Mouse (Mus musculus): ENCODE data around the gene Wnt9a.

Gene Wnt9a

GRCm38 (mm10) chr11:59302700-59303569 lies 3.8 kb upstream of the Wnt9a start:
- DNase-seq (ENCODE audit: low spot score) = no peak

GRCm38 (mm10) chr11:59305008-59305820 lies 1.5 kb upstream of the Wnt9a start:
- no peak for DNase-seq (ENCODE audit: low spot score)

GRCm38 (mm10) chr11:59305821-59306215 lies 910 bp upstream of the Wnt9a start:
- DNase-seq (ENCODE audit: low spot score) = no peak

- DNase-seq (ENCODE audit: low spot score) = no peak
Observed at GRCm38 (mm10) chr11:59307422-59308163, 865 bp downstream of the Wnt9a start.

GRCm38 (mm10) chr11:59308164-59308542 lies 1.4 kb downstream of the Wnt9a start:
- no peak for DNase-seq (ENCODE audit: low spot score)

- no peak for DNase-seq (ENCODE audit: low spot score)
Observed at GRCm38 (mm10) chr11:59308625-59309024, 1.9 kb downstream of the Wnt9a start.

GRCm38 (mm10) chr11:59309106-59309805 lies 2.5 kb downstream of the Wnt9a start:
- DNase-seq (ENCODE audit: low spot score) = no peak

GRCm38 (mm10) chr11:59309976-59310375 lies 3.2 kb downstream of the Wnt9a start:
- no peak for DNase-seq (ENCODE audit: low spot score)

GRCm38 (mm10) chr11:59312060-59312459 lies 5.3 kb downstream of the Wnt9a start:
- no peak for DNase-seq (ENCODE audit: low spot score)

- no peak for DNase-seq (ENCODE audit: low spot score)
Observed at GRCm38 (mm10) chr11:59312501-59312900, 5.8 kb downstream of the Wnt9a start.

GRCm38 (mm10) chr11:59313029-59313811 lies 6.5 kb downstream of the Wnt9a start:
- no peak for DNase-seq (ENCODE audit: low spot score)

GRCm38 (mm10) chr11:59313944-59314343 lies 7.2 kb downstream of the Wnt9a start:
- DNase-seq (ENCODE audit: low spot score) = no peak

GRCm38 (mm10) chr11:59316517-59316916 lies 9.8 kb downstream of the Wnt9a start:
- DNase-seq (ENCODE audit: low spot score) = no peak

- DNase-seq (ENCODE audit: low spot score) = no peak
Observed at GRCm38 (mm10) chr11:59322988-59323387, 16.3 kb downstream of the Wnt9a start.

- DNase-seq (ENCODE audit: low spot score) = no peak
Observed at GRCm38 (mm10) chr11:59324777-59325176, 18.0 kb downstream of the Wnt9a start.

- DNase-seq (ENCODE audit: low spot score) = no peak
Observed at GRCm38 (mm10) chr11:59327625-59328024, 20.9 kb downstream of the Wnt9a start.

GRCm38 (mm10) chr11:59329616-59330015 lies 22.9 kb downstream of the Wnt9a start:
- DNase-seq (ENCODE audit: low spot score) = no peak

GRCm38 (mm10) chr11:59330560-59330959 lies 23.8 kb downstream of the Wnt9a start:
- DNase-seq (ENCODE audit: low spot score) = peak; percentile 44

GRCm38 (mm10) chr11:59331167-59331869 lies 24.6 kb downstream of the Wnt9a start:
- no peak for DNase-seq (ENCODE audit: low spot score)

- DNase-seq (ENCODE audit: low spot score) = no peak
Observed at GRCm38 (mm10) chr11:59332938-59333337, 26.2 kb downstream of the Wnt9a start.

Measured in spleen, adult 12 weeks (tissue).